ENCODE assay signal across 18 mouse cellular contexts in the genomic region with DNA sequence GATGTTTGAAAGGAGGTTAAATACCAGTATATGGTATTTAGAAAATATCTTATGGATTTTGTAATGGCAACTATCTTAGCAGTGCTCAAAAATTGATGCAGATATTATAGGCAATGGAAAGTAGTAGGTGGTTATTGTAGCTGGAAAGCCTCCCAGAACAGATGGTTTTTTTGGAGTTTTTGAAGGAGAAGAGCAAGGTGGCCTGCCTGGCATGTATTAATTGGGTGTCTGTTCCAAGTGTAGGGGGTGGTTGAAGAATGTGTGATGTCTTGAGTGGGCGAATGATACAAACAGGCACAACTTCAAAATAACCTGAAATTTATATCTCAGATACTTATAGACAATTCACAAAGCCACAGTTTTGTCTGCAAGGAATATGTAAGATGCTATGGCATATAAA.
DNase-seq lines count a peak whose midpoint lies in the region; ATAC-seq and TF ChIP-seq lines count a peak whose summit lies in the region.
"Had no signal": no experiment of that assay in that cellular context is flagged by ENCODE, and none has a peak within 500 bp of the region (broad histone marks: within the 10 kb centered on the region; RNA-seq: fewer than 3 reads in every experiment).

No protein-coding gene starts in this region.

- H3K9me3 ChIP-seq in forebrain, embryonic 12.5 days, result no peaks in the 10 kb centered on the region
- H3K9me3 ChIP-seq: forebrain, embryonic 13.5 days; heart, embryonic 12.5 days; hindbrain, embryonic 13.5 days; limb, embryonic 10.5 days; midbrain, embryonic 12.5 days had no signal

- TF ChIP-seq CTCF in layer of hippocampus, adult 2 months (conservative IDR thresholded peaks at IDR 0.05), result no peak

- no peak overlapping the region for H3K9ac ChIP-seq in forebrain, embryonic 12.5 days
- H3K9ac ChIP-seq: forebrain, embryonic 13.5 days; heart, embryonic 12.5 days; hindbrain, embryonic 13.5 days; liver, postnatal 0 days; midbrain, embryonic 12.5 days had no signal

- peak overlapping the region; percentile 33; the same call in 1 of the 2 replicates for H3K27ac ChIP-seq in layer of hippocampus, adult 2 months
- no peak overlapping the region for H3K27ac ChIP-seq in forebrain, embryonic 12.5 days
- H3K27ac ChIP-seq: forebrain, embryonic 13.5 days; hindbrain, embryonic 13.5 days; limb, embryonic 10.5 days; midbrain, embryonic 12.5 days had no signal

- H3K4me1 ChIP-seq in forebrain, embryonic 12.5 days, result no peaks in the 10 kb centered on the region
- H3K4me1 ChIP-seq: forebrain, embryonic 13.5 days; heart, embryonic 12.5 days; hindbrain, embryonic 13.5 days; limb, embryonic 10.5 days; midbrain, embryonic 12.5 days had no signal

- peak; percentile 11 to 62 for DNase-seq in frontal cortex, postnatal 36 days (ENCODE audit: low spot score in 2 of 2)
- DNase-seq in frontal cortex, postnatal 25 days (ENCODE audit: low spot score in 2 of 2), result no peak
- peak; percentile 48 to 71 for DNase-seq in layer of hippocampus, adult 2 months (ENCODE audit: low spot score in 2 of 2)
- peak; percentile 40 for DNase-seq in layer of hippocampus, adult 9-10 months (ENCODE audit: low spot score)
- peak; percentile 32 for DNase-seq in right cerebral cortex, postnatal 25 days
- no peak for DNase-seq in ovary, adult 18-20 months (ENCODE audit: low spot score)
- DNase-seq: adrenal gland, adult 2 months; heart, postnatal 14 days; kidney, postnatal 4 days; liver, postnatal 0 days; lung, postnatal 10 days had no signal

- no peaks in the 10 kb centered on the region for H3K27me3 ChIP-seq in forebrain, embryonic 12.5 days
- H3K27me3 ChIP-seq: forebrain, embryonic 13.5 days; heart, embryonic 12.5 days; hindbrain, embryonic 13.5 days; midbrain, embryonic 12.5 days had no signal

- no peak overlapping the region for H3K4me3 ChIP-seq in layer of hippocampus, adult 2 months
- H3K4me3 ChIP-seq in forebrain, embryonic 12.5 days (replicated peaks), result no peak overlapping the region
- H3K4me3 ChIP-seq: forebrain, embryonic 13.5 days; heart, embryonic 12.5 days; hindbrain, embryonic 13.5 days; limb, embryonic 10.5 days; midbrain, embryonic 12.5 days had no signal

- no peaks in the 10 kb centered on the region for H3K36me3 ChIP-seq in forebrain, embryonic 12.5 days (replicated peaks)
- H3K36me3 ChIP-seq: heart, embryonic 12.5 days; hindbrain, embryonic 13.5 days; limb, embryonic 10.5 days; midbrain, embryonic 12.5 days had no signal

- no peak overlapping the region for H3K4me2 ChIP-seq in forebrain, embryonic 12.5 days
- H3K4me2 ChIP-seq: forebrain, embryonic 13.5 days; heart, embryonic 12.5 days; hindbrain, embryonic 13.5 days; midbrain, embryonic 12.5 days had no signal

- no peak for ATAC-seq in forebrain, embryonic 12.5 days (ENCODE audit: low FRiP score)
- ATAC-seq: forebrain, embryonic 13.5 days; inflammation-experienced regulatory T-cells, adult 6 months; liver, postnatal 0 days had no signal

- 84% methylated on average over 1 of the region's 1 CpGs for WGBS in forebrain, embryonic 12.5 days

Comparison
In these comparisons a context has a peak if more than half of its experiments do, and no peak if none do; other contexts are left out.
1. DNase-seq: peak in frontal cortex, postnatal 36 days (2 of 2), layer of hippocampus, adult 2 months (2 of 2), layer of hippocampus, adult 9-10 months (single experiment) and right cerebral cortex, postnatal 25 days (single experiment); none in frontal cortex, postnatal 25 days (0 of 2) and ovary, adult 18-20 months (single experiment).